Mouse (Mus musculus): ENCODE results near the gene Drc3. TPM values are rescaled to one million over a fixed set of nuclear protein-coding genes. Genes with fewer than 3 reads are reported as not detected.
"Not testable (repeated sequence)": the region's sequence is repeated elsewhere in the genome, so short reads cannot be mapped to it uniquely, and the experiment has no call there.

The Drc3 gene
- total RNA-seq, 2 experiments from 2014 or later = 1.0 to 1.4 TPM

GRCm38 (mm10) chr11:60391346-60391745 is 38.2 kb downstream of the Drc3 start:
- no peak for DNase-seq (ENCODE audit: low spot score)

GRCm38 (mm10) chr11:60396546-60396945 is 43.4 kb downstream of the Drc3 start:
- DNase-seq (ENCODE audit: low spot score) = no peak

GRCm38 (mm10) chr11:60397172-60397571 is 44.0 kb downstream of the Drc3 start:
- DNase-seq (ENCODE audit: low spot score) = no peak

- DNase-seq (ENCODE audit: low spot score) = no peak
Observed at GRCm38 (mm10) chr11:60406606-60407005, 53.5 kb downstream of the Drc3 start.

GRCm38 (mm10) chr11:60412173-60412572 is 59.0 kb downstream of the Drc3 start:
- DNase-seq (ENCODE audit: low spot score) = peak; percentile 82

- no peak for DNase-seq (ENCODE audit: low spot score)
Observed at GRCm38 (mm10) chr11:60412921-60413320, 59.8 kb downstream of the Drc3 start.

- DNase-seq (ENCODE audit: low spot score) = no peak
Observed at GRCm38 (mm10) chr11:60416590-60416962, 63.4 kb downstream of the Drc3 start.

- peak; percentile 99 for DNase-seq (ENCODE audit: low spot score)
Observed at GRCm38 (mm10) chr11:60416963-60417716, 64.0 kb downstream of the Drc3 start, which contains the start of gene Gid4. Gid4 (plus strand) TSS chr11:60417145.

GRCm38 (mm10) chr11:60417717-60418472 is 64.8 kb downstream of the Drc3 start, which contains the start of gene Atpaf2:
Atpaf2 (minus strand) TSS chr11:60418457.
- peak; percentile 12 for DNase-seq (ENCODE audit: low spot score)

- DNase-seq (ENCODE audit: low spot score) = no peak
Observed at GRCm38 (mm10) chr11:60418473-60418803, 65.3 kb downstream of the Drc3 start.

- no peak for DNase-seq (ENCODE audit: low spot score)
Observed at GRCm38 (mm10) chr11:60422046-60422668, 69.0 kb downstream of the Drc3 start.

GRCm38 (mm10) chr11:60423006-60423405 is 69.9 kb downstream of the Drc3 start:
- no peak for DNase-seq (ENCODE audit: low spot score)

GRCm38 (mm10) chr11:60426417-60426816 is 73.3 kb downstream of the Drc3 start:
- no peak for DNase-seq (ENCODE audit: low spot score)

GRCm38 (mm10) chr11:60427628-60428027 is 74.5 kb downstream of the Drc3 start:
- DNase-seq (ENCODE audit: low spot score) = no peak

GRCm38 (mm10) chr11:60433501-60433900 is 80.4 kb downstream of the Drc3 start:
- DNase-seq (ENCODE audit: low spot score) = no peak

- no peak for DNase-seq (ENCODE audit: low spot score)
Observed at GRCm38 (mm10) chr11:60435133-60435532, 82.0 kb downstream of the Drc3 start.

GRCm38 (mm10) chr11:60436618-60437017 is 83.5 kb downstream of the Drc3 start:
- no peak for DNase-seq (ENCODE audit: low spot score)

- not testable (repeated sequence) for DNase-seq (ENCODE audit: low spot score)
Observed at GRCm38 (mm10) chr11:60439621-60440020, 86.5 kb downstream of the Drc3 start.

- DNase-seq (ENCODE audit: low spot score) = no peak
Observed at GRCm38 (mm10) chr11:60440176-60440575, 87.0 kb downstream of the Drc3 start.

- no peak for DNase-seq (ENCODE audit: low spot score)
Observed at GRCm38 (mm10) chr11:60442896-60443295, 89.8 kb downstream of the Drc3 start.
